Mouse (Mus musculus) c-Kit-negative CD71-positive TER-119-positive erythroid progenitor cells, embryonic 14.5 days (primary cell): ENCODE results near the gene Nfxl1.

Source experiments
- DNase-seq: peaks from one replicate; pipeline ENCODE4 v3.0.0-alpha.2; 2013; ENCODE audit warnings: low read depth, low spot score

Nfxl1 gene

DNA sequence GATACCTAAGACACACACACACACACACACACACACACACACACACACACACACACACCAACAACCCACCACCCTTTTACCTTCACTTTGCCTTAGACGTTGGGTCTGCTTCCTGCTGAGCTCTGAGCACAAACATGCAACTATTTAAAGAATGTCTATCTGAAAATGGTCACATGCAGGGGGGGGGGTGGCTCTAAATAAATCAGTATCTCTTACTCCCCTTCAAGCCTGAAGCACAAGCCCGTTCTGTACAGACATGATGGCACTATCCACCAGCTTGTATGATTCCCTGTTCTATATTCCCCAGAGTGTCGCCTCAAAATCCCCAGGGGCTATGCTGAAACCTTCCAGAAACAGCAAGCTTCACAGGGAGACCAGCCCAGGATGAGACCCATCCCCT is 57.7 kb downstream of the Nfxl1 start:
- DNase-seq: no peak

- no peak for DNase-seq
Observed at GRCm38 (mm10) chr5:72498271-72498670, 61.2 kb downstream of the Nfxl1 start.

DNA sequence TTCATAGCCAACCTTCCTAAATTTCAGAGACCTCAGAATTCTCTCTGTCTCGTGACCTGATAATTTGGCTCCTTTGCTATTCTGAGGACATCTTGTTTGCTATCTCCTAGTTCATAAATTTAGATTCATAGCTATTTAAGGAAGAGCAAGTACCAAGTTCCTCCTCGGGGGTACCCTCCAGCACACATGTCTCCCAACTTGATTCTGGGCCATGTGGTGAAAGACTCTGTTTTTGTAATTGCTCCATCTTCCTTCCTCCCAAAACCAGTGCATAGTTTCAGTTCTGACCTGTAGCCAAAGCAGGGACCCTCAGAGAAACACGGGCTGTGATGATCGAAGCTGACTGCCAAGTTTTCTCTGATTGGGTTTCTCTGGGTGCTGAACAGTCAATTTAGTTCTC is 62.7 kb downstream of the Nfxl1 start:
- DNase-seq: no peak

DNA sequence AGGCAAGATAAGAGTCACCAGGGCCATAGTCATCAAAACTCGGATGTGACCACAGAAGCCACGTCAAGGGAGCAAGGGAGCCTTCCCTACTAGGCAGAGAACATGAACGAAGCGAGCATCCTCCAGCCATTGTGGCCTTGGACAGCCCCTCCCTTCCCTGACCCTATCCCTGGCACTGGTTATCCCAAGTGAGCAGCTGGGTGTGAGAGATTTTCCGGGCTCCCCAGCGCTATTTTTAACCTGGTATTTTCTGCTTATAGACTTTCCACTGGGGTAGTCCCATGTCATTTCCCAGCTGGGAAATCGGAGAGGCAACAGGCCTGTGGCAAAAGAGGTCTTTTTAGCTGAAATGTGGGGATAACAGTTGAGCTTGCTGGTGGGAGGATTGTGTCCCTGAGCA is 65.6 kb downstream of the Nfxl1 start:
- DNase-seq: no peak

DNA sequence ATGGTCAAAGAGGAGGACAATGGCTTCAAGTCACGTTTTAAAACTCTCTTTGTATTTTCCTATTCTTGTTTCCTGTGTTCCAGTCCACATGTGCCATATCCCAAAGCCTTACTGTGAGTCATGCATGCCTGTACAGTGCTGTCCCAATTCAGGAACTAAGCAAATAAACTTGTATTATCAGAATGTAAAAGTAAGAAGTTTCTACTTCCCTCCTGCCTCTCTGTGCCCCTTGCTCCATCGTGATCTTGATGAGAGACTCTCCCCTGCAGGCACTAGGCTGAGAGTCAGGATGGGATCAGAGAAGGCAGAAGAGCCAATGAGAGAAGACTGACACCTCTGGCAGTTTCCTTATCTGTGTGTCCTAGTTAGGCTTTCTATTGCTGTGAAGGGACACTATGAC is 68.3 kb downstream of the Nfxl1 start:
- DNase-seq: no peak

GRCm38 (mm10) chr5:72480456-72480855 is 79.0 kb downstream of the Nfxl1 start:
- no peak for DNase-seq

DNA sequence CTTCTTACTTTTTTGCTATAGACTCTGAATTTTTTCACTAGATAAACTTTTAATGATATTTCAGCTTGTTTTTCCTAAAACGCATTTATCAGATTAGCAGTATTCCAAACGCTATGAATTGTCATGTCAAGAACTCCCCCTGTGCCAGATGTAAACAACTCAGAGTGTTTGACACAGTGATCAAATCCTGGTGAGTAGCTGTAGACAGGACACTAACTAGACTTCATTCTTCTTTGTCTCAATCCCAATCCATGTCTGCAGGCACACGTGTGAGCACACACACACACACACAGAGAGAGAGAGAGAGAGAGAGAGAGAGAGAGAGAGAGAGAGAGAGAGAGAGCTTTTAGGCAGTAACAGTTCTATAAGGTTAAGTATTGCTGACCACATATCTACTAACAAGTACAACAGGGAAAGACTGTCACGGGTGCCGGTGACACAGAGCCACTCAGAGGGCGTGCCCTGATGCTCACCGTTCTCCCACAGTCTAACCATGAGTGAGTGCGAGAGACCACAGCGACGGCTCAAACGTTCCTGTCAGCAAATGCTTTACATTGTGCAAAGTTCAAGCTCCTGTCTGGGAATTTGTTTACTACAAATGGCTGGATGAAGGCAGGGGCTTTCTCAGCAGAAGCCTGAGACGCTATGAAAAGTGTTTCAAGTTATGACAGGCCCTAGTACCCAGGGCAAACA is 87.0 kb downstream of the Nfxl1 start:
- no peak for DNase-seq

DNA sequence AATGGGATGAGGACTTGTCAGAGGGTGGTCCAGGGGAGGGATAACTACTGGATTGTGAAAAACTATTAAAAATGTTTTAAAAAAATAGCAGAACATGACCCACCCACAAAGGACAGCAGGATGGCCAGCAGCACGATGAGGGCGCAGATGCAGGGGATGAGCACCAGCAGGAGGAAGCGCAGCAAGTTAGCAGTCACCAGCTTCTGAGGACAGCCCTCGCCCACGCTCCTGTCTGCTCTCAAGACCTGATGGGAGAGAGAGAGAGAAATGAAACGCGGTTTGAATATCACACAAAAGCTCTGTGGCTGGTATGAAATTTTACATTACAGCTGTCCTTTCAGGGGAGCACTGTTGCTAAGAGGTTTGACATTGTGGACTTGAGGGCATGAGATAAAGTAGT is 87.7 kb downstream of the Nfxl1 start:
- no peak for DNase-seq

DNA sequence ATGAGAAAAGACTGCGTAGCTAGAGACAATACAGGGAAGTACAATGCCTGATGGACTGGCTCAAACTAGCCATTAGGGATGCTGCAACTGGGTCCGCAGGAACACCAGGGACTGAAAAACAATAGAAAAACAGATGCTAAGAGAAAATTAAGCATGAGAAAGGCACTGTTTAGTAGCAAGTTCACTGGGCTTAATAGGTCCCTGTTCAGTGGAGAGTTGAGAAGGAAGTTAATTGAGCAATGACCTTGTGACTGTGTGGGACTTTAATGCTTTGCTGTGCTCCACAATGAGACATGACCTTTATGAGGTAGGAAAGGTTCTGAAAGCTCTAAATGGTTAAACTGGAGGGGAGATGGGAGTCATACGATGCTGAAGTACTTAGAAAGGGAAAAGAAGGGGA is 94.6 kb downstream of the Nfxl1 start:
- DNase-seq: no peak
